Mouse (Mus musculus) myocyte (in vitro differentiated cells): Measurements from ENCODE around the gene Slc25a28.

Experiments used
- CEBPB ChIP-seq: IDR thresholded peaks from 2 replicates; pipeline ENCODE4 v1.6.1; 2011; ENCODE audit warnings: mild to moderate bottlenecking, moderate library complexity; ENCODE audit not compliant: poor library complexity, insufficient read depth, severe bottlenecking
- MAX ChIP-seq: IDR thresholded peaks from one replicate; pipeline ENCODE4 v1.6.1; 2011; ENCODE audit warnings: low read depth, mild to moderate bottlenecking, control low read depth
- MYOD1 ChIP-seq, 3 experiments: IDR thresholded peaks; one replicate each; pipeline ENCODE4 v1.6.1; 2011; ENCODE audit warnings: control low read depth in 2 of 3, low read depth in 2 of 3, mild to moderate bottlenecking in 2 of 3, moderate library complexity in 1 of 3; ENCODE audit not compliant: insufficient read length in 2 of 3, control insufficient read depth in 1 of 3
- MYOG ChIP-seq, 3 experiments: IDR thresholded peaks; one replicate each; pipeline ENCODE4 v1.6.1; 2011; ENCODE audit warnings: control low read depth in 2 of 3, low read depth in 2 of 3, mild to moderate bottlenecking in 2 of 3; ENCODE audit not compliant: insufficient read length in 2 of 3, control insufficient read depth in 1 of 3, insufficient read depth in 1 of 3
- POLR2A ChIP-seq: IDR thresholded peaks from one replicate; pipeline ENCODE4 v1.6.1; 2011; ENCODE audit warnings: low read depth, mild to moderate bottlenecking, control low read depth, moderate library complexity; ENCODE audit not compliant: insufficient read length
- POLR2AphosphoS2 ChIP-seq: IDR thresholded peaks from one replicate; pipeline ENCODE4 v1.6.1; 2011; ENCODE audit warnings: low read depth, control low read depth; ENCODE audit not compliant: insufficient read length
- REST ChIP-seq: IDR thresholded peaks from one replicate; pipeline ENCODE4 v1.6.1; 2011; ENCODE audit warnings: mild to moderate bottlenecking, control low read depth, moderate library complexity; ENCODE audit not compliant: insufficient read depth, insufficient read length
- USF1 ChIP-seq: IDR thresholded peaks from one replicate; pipeline ENCODE4 v1.6.1; 2011; ENCODE audit warnings: low read depth, mild to moderate bottlenecking, control low read depth, moderate library complexity

DNA sequence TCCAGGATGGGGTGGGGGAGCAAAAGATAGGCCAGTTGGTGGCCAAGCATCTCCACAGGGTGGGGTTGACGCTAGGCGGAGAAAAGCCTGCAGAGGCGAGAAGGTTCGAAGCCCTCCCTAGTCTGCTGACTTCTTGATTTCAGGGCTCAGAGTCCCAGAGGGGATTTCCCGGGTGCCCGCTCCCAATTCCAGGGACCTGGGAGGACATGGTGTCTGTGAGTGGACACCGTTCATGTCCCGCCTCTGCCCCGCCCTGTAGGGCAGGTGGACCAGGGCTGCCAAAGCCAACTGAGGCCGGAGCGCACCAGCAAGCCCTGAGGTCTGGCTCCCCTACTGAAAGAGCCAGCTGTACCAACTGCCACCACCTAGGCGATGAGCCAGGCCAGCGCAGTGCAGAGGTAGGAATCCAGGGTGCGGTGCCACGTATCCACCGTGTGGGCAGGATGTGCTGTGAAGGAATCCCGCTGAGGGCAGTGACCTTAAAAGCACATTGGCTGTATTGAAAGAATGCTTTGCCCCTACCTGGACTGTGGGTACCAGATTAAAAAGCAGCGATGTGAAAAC lies 54.7 kb downstream of the Slc25a28 start:
- TF ChIP-seq CEBPB (no peak), MAX (no peak), POLR2A (no peak), MYOG (IDR thresholded peaks at IDR 0.05; ENCODE audit: control insufficient read depth in 1 of 3, insufficient read depth in 1 of 3, insufficient read length in 2 of 3, low read depth in 2 of 3) (peak in 1 of 3 experiments; percentile 53), POLR2AphosphoS2 (no peak), USF1 (no peak), MYOD1 (IDR thresholded peaks at IDR 0.05; ENCODE audit: control insufficient read depth in 1 of 3, insufficient read length in 2 of 3, low read depth in 2 of 3) (no peak), REST (no peak)
